Mouse (Mus musculus): ENCODE data around the gene Ddn. TPM values are rescaled to one million over a fixed set of nuclear protein-coding genes. Genes with fewer than 3 reads are reported as not detected.

The Ddn gene
- polyA plus RNA-seq, 1 experiment: 1.3 TPM

DNA sequence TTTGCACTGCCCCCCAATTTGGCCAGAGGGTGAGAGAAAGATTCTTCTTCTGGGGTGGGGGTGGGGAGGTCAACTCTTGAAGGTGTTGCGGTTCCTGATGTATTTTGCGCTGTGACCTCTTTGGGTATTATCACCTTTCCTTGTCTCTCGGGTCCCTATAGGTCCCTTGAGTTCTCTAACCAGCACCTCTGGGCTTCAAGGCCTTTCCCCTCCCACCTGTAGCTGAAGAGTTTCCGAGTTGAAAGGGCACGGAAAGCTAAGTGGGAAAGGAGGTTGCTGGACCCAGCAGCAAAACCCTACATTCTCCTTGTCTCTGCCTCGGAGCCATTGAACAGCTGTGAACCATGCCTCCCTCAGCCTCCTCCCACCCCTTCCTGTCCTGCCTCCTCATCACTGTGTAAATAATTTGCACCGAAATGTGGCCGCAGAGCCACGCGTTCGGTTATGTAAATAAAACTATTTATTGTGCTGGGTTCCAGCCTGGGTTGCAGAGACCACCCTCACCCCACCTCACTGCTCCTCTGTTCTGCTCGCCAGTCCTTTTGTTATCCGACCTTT lies 16.1 kb downstream of the Ddn start:
- Histone ChIP-seq H3K4me3 (replicated peaks; ENCODE audit: insufficient read depth, low read depth, low read length) (no peak overlapping the region), H3K27me3 (ENCODE audit: control insufficient read depth, insufficient read depth, low read length) (peaks cover 5% of the 10 kb centered on the region; the same call in 1 of the 2 replicates), H3K27ac (ENCODE audit: insufficient read depth, low read length) (no peak overlapping the region), H3K4me1 (ENCODE audit: control insufficient read depth, insufficient read depth, low read length) (peaks cover 7% of the 10 kb centered on the region; the same call in 1 of the 2 replicates)
- TF ChIP-seq CTCF (IDR thresholded peaks at IDR 0.05; ENCODE audit: borderline replicate concordance, insufficient read depth, low read depth, low read length): no peak
- no peak for TF ChIP-seq POLR2A (IDR thresholded peaks at IDR 0.05; ENCODE audit: borderline replicate concordance, insufficient read depth, low read length)
- no peak for DNase-seq
- WGBS: 13% methylated on average over 13 of the region's 13 CpGs

DNA sequence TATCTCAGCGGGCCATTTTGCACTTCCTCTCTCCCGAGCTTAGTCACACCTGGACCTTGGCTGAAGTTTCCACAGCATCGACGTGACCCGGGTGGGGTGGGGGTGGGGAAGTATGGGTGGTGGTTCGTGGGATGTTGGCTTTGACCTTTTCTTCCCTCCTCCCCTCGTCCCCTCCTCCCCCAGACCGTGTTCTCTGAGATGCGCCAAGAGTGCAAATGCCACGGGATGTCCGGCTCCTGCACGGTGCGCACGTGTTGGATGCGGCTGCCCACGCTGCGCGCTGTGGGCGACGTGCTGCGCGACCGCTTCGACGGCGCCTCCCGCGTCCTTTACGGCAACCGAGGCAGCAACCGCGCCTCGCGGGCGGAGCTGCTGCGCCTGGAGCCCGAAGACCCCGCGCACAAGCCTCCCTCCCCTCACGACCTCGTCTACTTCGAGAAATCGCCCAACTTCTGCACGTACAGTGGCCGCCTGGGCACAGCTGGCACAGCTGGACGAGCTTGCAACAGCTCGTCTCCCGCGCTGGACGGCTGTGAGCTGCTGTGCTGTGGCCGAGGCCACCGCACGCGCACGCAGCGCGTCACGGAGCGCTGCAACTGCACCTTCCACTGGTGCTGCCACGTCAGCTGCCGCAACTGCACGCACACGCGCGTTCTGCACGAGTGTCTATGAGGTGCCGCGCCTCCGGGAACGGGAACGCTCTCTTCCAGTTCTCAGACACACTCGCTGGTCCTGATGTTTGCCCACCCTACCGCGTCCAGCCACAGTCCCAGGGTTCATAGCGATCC lies 16.9 kb downstream of the Ddn start:
- H3K27ac ChIP-seq (ENCODE audit: insufficient read depth, low read length): no peak overlapping the region
- DNase-seq: no peak
- H3K27me3 ChIP-seq (ENCODE audit: control insufficient read depth, insufficient read depth, low read length): peaks cover 3% of the 10 kb centered on the region; the same call in 1 of the 2 replicates
- 2% methylated on average over 73 of the region's 75 CpGs for WGBS
- H3K4me3 ChIP-seq (replicated peaks; ENCODE audit: insufficient read depth, low read depth, low read length): no peak overlapping the region
- TF ChIP-seq CTCF (IDR thresholded peaks at IDR 0.05; ENCODE audit: borderline replicate concordance, insufficient read depth, low read depth, low read length) (no peak), POLR2A (IDR thresholded peaks at IDR 0.05; ENCODE audit: borderline replicate concordance, insufficient read depth, low read length) (no peak)
- H3K4me1 ChIP-seq (ENCODE audit: control insufficient read depth, insufficient read depth, low read length): peaks cover 7% of the 10 kb centered on the region; the same call in 1 of the 2 replicates

DNA sequence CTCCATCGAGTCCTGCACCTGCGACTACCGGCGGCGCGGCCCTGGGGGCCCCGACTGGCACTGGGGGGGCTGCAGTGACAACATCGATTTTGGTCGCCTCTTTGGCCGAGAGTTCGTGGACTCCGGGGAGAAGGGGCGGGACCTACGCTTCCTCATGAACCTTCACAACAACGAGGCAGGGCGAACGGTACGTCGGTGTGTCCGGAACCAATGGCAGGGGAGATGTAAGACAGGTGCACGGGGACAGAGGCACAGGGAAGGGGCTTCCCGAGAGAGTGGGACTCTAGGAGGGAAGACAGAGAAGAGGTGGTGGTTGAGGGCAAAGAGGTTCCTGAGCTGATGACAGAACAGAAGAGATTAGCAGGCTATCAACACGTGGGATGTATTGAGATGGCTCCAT lies 17.5 kb downstream of the Ddn start:
- TF ChIP-seq CTCF (IDR thresholded peaks at IDR 0.05; ENCODE audit: borderline replicate concordance, insufficient read depth, low read depth, low read length) (no peak), POLR2A (IDR thresholded peaks at IDR 0.05; ENCODE audit: borderline replicate concordance, insufficient read depth, low read length) (no peak)
- 2% methylated on average over 23 of the region's 23 CpGs for WGBS
- no peak for DNase-seq
- H3K4me1 ChIP-seq (ENCODE audit: control insufficient read depth, insufficient read depth, low read length): peaks cover 7% of the 10 kb centered on the region; the same call in 1 of the 2 replicates
- H3K4me3 ChIP-seq (replicated peaks; ENCODE audit: insufficient read depth, low read depth, low read length): no peak overlapping the region
- peaks cover 3% of the 10 kb centered on the region; the same call in 1 of the 2 replicates for H3K27me3 ChIP-seq (ENCODE audit: control insufficient read depth, insufficient read depth, low read length)
- no peak overlapping the region for H3K27ac ChIP-seq (ENCODE audit: insufficient read depth, low read length)

DNA sequence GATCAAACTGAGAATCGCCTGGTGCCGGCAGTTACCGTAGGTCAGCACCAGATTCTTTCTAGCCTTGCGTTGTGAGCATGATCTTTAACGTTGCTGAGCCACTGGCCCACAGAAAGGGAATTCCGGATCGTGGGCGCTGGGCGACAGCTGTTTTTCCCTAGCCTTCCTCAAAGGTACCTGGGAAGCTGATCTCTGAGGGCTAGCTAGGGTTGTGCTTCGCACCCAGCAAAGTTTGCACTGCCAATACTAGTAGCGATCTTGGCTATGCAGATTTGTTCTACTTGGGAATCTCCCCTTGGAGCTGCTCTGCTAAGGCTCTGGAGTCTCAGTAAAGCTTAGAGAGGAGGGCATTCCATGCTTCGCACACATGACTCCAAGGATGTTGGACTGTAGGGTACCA lies 18.1 kb downstream of the Ddn start:
- no peak for DNase-seq
- Histone ChIP-seq H3K27me3 (ENCODE audit: control insufficient read depth, insufficient read depth, low read length) (peaks cover 3% of the 10 kb centered on the region; the same call in 1 of the 2 replicates), H3K27ac (ENCODE audit: insufficient read depth, low read length) (no peak overlapping the region), H3K4me3 (replicated peaks; ENCODE audit: insufficient read depth, low read depth, low read length) (no peak overlapping the region), H3K4me1 (ENCODE audit: control insufficient read depth, insufficient read depth, low read length) (peaks cover 7% of the 10 kb centered on the region; the same call in 1 of the 2 replicates)
- under 1% methylated on average over 12 of the region's 12 CpGs for WGBS
- no peak for TF ChIP-seq POLR2A (IDR thresholded peaks at IDR 0.05; ENCODE audit: borderline replicate concordance, insufficient read depth, low read length)
- TF ChIP-seq CTCF (IDR thresholded peaks at IDR 0.05; ENCODE audit: borderline replicate concordance, insufficient read depth, low read depth, low read length): no peak

DNA sequence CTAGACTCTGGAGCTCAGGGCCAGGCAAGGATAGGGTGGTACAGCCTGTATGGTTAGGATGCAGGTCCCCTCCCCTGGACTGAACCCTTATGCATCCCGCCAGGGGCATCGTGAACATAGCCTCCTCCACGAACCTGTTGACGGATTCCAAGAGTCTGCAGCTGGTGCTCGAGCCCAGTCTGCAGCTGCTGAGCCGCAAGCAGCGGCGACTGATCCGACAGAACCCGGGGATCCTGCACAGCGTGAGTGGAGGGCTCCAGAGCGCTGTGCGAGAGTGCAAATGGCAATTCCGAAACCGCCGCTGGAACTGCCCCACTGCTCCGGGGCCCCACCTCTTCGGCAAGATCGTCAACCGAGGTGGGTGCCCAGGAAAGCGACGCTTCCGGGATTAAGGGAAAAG lies 18.5 kb downstream of the Ddn start:
- Histone ChIP-seq H3K27ac (ENCODE audit: insufficient read depth, low read length) (no peak overlapping the region), H3K4me3 (replicated peaks; ENCODE audit: insufficient read depth, low read depth, low read length) (no peak overlapping the region), H3K4me1 (ENCODE audit: control insufficient read depth, insufficient read depth, low read length) (peaks cover 7% of the 10 kb centered on the region; the same call in 1 of the 2 replicates), H3K27me3 (ENCODE audit: control insufficient read depth, insufficient read depth, low read length) (peaks cover 3% of the 10 kb centered on the region; the same call in 1 of the 2 replicates)
- TF ChIP-seq POLR2A (IDR thresholded peaks at IDR 0.05; ENCODE audit: borderline replicate concordance, insufficient read depth, low read length) (no peak), CTCF (IDR thresholded peaks at IDR 0.05; ENCODE audit: borderline replicate concordance, insufficient read depth, low read depth, low read length) (no peak)
- DNase-seq: no peak
- under 1% methylated on average over 23 of the region's 23 CpGs for WGBS

DNA sequence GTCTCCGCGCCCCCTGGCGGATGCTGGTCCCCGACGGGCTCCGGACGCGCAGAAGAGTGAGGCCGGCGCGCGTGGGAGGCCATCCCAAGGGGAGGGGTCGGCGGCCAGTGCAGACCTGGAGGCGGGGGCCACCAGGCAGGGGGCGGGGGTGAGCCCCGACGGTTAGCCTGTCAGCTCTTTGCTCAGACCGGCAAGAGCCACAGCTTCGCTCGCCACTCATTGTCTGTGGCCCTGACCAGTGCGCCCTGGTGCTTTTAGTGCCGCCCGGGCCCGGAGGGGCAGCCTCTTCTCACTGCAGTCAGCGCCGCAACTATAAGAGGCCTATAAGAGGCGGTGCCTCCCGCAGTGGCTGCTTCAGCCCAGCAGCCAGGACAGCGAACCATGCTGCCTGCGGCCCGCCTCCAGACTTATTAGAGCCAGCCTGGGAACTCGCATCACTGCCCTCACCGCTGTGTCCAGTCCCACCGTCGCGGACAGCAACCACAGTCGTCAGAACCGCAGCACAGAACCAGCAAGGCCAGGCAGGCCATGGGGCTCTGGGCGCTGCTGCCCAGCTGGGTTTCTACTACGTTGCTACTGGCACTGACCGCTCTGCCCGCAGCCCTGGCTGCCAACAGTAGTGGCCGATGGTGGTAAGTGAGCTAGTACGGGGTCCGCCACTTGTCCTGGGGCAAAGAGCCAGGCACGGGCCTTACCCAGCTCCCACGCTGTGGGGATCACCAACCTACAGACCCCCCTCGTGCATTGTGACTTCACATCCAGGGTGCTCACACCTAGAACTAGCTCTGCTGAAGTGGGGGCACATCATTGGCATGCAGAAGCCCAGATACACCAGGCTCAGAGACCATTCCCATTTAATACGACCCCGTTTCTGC lies 19.4 kb downstream of the Ddn start, which contains the start of gene Wnt1:
Gene Wnt1, plus strand, starts transcription at position 197 of the 875 bp plus-strand sequence.
- H3K4me1 ChIP-seq (ENCODE audit: control insufficient read depth, insufficient read depth, low read length): peaks cover 7% of the 10 kb centered on the region; the same call in 1 of the 2 replicates
- H3K4me3 ChIP-seq (replicated peaks; ENCODE audit: insufficient read depth, low read depth, low read length): no peak within 1 kb of the TSS
- WGBS: 2% methylated on average over 50 of the region's 51 CpGs
- H3K27me3 ChIP-seq (ENCODE audit: control insufficient read depth, insufficient read depth, low read length): peaks cover 3% of the 10 kb centered on the region; the same call in 1 of the 2 replicates
- no peak for DNase-seq
- H3K27ac ChIP-seq (ENCODE audit: insufficient read depth, low read length): no peak within 1 kb of the TSS
- TF ChIP-seq POLR2A (IDR thresholded peaks at IDR 0.05; ENCODE audit: borderline replicate concordance, insufficient read depth, low read length) (no peak), CTCF (IDR thresholded peaks at IDR 0.05; ENCODE audit: borderline replicate concordance, insufficient read depth, low read depth, low read length) (peak; percentile 39; the same call in 1 of the 2 replicates)

DNA sequence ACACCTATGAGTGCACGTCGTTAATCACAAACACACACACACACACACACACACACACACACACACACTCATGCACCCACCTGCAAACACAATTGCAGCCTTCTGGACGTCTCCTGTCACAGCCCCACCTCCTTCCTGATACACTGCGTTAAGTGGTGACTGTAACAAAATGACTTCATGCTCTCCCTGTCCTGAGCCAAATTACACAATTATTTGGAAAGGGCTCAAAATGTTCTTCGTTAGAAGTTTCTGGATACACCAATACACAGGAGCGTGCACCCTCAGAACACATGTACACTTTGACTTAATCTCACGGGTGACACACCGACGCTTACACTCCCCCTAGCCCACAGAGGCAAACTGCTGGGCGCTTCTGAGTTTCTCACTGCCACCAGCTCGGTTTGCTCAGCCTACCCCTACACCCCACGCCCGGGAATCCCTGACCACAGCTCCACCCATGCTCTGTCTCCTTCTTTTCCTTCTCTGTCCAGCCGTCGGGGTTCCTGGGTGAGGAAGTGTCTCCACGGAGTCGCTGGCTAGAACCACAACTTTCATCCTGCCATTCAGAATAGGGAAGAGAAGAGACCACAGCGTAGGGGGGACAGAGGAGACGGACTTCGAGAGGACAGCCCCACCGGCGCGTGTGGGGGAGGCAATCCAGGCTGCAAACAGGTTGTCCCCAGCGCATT lies 20.2 kb downstream of the Ddn start:
- 10% methylated on average over 24 of the region's 24 CpGs for WGBS
- TF ChIP-seq CTCF (IDR thresholded peaks at IDR 0.05; ENCODE audit: borderline replicate concordance, insufficient read depth, low read depth, low read length) (no peak), POLR2A (IDR thresholded peaks at IDR 0.05; ENCODE audit: borderline replicate concordance, insufficient read depth, low read length) (no peak)
- Histone ChIP-seq H3K4me3 (replicated peaks; ENCODE audit: insufficient read depth, low read depth, low read length) (no peak overlapping the region), H3K27ac (ENCODE audit: insufficient read depth, low read length) (no peak overlapping the region), H3K27me3 (ENCODE audit: control insufficient read depth, insufficient read depth, low read length) (peaks cover 3% of the 10 kb centered on the region; the same call in 1 of the 2 replicates), H3K4me1 (ENCODE audit: control insufficient read depth, insufficient read depth, low read length) (peaks cover 7% of the 10 kb centered on the region; the same call in 1 of the 2 replicates)
- DNase-seq: no peak
